Mouse (Mus musculus) lung, postnatal 25 days (tissue): ENCODE measurements at regions not wholly inside any gene's neighbourhood (a gene's known extent, or its start where the extent isn't known, plus 50 kb on each side); places are given as distances from the start of the nearest gene placed in this dataset.

Experiments used
- DNase-seq: peaks from one replicate; pipeline ENCODE4 v3.0.0; 2022; ENCODE audit warnings: low spot score

DNA sequence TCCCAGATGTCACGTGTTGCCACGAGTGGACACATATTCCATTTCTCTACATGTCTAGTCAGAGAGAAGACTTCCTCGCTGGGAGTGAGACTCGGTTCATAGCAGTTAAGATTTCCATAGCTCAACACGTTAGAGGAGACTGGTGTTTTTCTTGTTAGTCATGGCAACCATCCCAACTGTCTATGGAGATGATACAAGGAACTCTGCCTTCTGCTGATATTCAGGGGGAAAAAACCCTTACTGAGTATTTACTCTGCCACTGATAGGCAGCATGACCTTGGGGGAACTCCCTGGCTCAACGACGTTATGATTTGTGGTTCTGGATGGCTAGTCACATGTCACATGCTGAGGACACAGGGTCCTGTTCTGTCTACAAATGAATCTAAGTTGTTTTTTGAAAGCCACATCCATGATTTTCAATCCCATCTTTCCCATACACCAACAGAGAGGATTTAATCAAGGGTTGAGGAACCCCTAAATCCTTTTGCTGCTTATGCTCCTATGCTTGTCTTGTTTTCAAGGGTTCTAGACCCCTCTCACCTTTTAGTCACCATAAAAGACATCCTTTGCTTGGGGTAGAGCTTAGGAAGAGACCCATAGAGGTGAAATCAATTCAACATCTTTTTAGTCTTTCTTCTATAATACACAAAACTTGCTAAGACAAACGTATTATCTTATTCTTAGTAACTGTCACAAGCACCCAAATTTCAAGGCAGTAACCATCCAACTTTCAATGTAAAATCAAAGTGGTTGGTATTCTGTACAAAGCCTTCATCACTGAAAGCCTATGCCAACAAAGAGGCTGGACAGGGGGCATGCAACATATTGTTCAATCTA lies 50.2 kb upstream of the Adtrp start:
- no peak for DNase-seq
